Mouse (Mus musculus): Measurements from ENCODE around the gene Hrc. TPM values are rescaled to one million over a fixed set of nuclear protein-coding genes. Genes with fewer than 3 reads are reported as not detected.

Gene Hrc
- total and polyA plus RNA-seq, 3 experiments, result 0.22 TPM; not detected in 2

DNA sequence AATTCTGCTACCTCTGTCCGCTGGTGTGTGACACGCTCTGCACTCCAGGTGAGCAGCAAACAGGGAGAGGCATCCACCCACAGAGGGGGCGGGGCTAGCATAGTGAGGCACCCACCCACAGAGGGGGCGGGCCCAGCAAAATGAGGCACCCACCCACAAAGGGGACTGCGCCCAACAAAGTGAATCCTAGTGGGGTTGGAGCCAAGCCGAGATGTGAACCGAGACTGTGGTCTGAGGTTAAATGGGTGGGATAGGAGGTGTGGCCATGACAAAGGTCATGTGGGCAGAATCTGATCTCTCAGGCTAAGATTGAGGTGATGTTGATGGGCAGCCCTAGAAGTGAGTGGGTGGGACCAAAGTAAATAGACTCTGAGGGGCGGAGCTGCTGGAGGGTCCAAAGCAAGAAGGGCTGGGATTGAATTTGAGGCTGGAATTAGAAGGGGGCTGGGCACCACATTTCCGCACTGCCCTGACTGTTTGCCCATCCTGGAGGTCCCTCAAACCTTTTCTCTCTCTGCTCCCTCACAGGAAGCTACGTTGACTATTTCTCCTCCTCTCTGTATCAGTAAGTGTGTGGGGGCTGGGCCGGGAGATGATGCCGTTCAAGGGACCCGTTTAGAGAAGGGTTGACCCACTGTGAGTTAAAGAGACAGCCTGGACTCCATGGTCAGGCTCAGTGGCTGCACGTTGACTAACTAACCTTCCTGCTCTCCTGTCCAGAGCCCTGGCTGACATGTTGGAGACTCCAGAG, 3.2 kb downstream of the Hrc start:
- H3K79me2 ChIP-seq (ENCODE audit: control insufficient read depth, insufficient read depth, low read length, poor library complexity), result peaks cover 1% of the 10 kb centered on the region; the same call in 1 of the 2 replicates
- H3K36me3 ChIP-seq (ENCODE audit: control insufficient read depth in 1 of 2, insufficient read depth in 2 of 2, low read length in 2 of 2), result peaks cover 0 to 5% of the 10 kb centered on the region in 2 experiments; a peak in 1 of 4 replicates
- H3K27ac ChIP-seq (ENCODE audit: control insufficient read depth, low read depth, low read length), result no peak overlapping the region
- peaks cover 6 to 24% of the 10 kb centered on the region in 2 experiments for H3K4me1 ChIP-seq (ENCODE audit: control insufficient read depth in 1 of 2, insufficient read depth in 2 of 2, low read length in 2 of 2)
- H3K4me3 ChIP-seq (ENCODE audit: control insufficient read depth in 1 of 2, insufficient read depth in 1 of 2, low read depth in 2 of 2, low read length in 2 of 2), result peak overlapping the region; percentile 53 to 64; a peak in 2 of 4 replicates
- TF ChIP-seq HCFC1 (IDR thresholded peaks at IDR 0.05; ENCODE audit: low read depth, low read length) (no peak), USF1 (IDR thresholded peaks at IDR 0.05; ENCODE audit: low read depth, low read length) (peak; percentile 46; the same call in 1 of the 2 replicates), NRF1 (IDR thresholded peaks at IDR 0.05; ENCODE audit: insufficient read depth, low read depth, low read length, poor library complexity, severe bottlenecking) (0 out of 2 replicates have a peak, but pooled peaks have one; percentile 10), MXI1 (IDR thresholded peaks at IDR 0.05; ENCODE audit: low read depth, low read length) (0 out of 2 replicates have a peak, but pooled peaks have one; percentile 18), TCF12 (IDR thresholded peaks at IDR 0.05; ENCODE audit: low read depth, low read length) (no peak)
- peak; percentile 56 for DNase-seq (ENCODE audit: low read depth, low spot score)
- no peaks in the 10 kb centered on the region for H3K9me3 ChIP-seq (replicated peaks; ENCODE audit: insufficient read depth, low read length)
- H3K9ac ChIP-seq (ENCODE audit: control insufficient read depth, low read depth, low read length, poor library complexity, severe bottlenecking), result peak overlapping the region; percentile 67; the same call in 1 of the 2 replicates
- no peaks in the 10 kb centered on the region for H3K27me3 ChIP-seq (ENCODE audit: control insufficient read depth in 1 of 2, insufficient read depth in 2 of 2, low read length in 2 of 2)

DNA sequence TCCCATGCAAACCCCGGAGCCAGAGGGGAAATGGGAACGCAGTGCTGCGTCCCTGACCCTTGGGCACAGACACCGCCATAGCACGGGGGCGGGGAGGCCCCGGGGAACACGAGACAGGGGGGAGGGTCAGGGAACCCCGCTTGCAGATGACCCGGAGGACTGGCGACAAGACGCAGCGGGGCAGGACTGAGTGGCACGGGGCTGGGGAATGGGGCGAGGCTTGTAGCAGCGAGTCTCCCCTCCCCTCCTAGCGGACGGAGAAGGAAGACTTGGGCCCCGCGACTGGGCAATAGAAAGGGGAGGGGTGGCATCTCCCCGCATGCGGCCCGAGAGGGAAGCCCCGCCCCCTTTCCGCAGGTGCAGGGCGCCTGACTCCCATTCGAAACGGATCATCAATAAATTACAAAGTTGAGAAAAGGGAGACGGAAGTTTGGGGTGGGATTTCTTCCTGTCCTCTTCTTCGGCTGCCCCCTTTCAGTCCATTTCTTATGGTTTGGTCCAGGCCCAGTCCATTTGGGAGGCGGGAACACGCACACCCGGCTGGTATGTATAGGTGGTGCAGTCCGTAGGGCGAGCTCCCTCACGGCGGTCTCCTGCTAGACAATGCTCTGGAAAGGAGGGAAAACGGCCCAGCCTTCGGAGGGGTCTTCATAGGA, 4.4 kb downstream of the Hrc start:
- peak overlapping the region; percentile 27; the same call in 1 of the 2 replicates for H3K27ac ChIP-seq (ENCODE audit: control insufficient read depth, low read depth, low read length)
- H3K9ac ChIP-seq (ENCODE audit: control insufficient read depth, low read depth, low read length, poor library complexity, severe bottlenecking), result peak overlapping the region; percentile 67
- TF ChIP-seq SMC3 (IDR thresholded peaks at IDR 0.05; ENCODE audit: low read depth, low read length) (no peak), USF1 (IDR thresholded peaks at IDR 0.05; ENCODE audit: low read depth, low read length) (no peak), POLR2A (IDR thresholded peaks at IDR 0.05; ENCODE audit: control insufficient read depth in 1 of 2, insufficient read depth in 1 of 2, low read depth in 1 of 2, low read length in 2 of 2, poor library complexity in 1 of 2) (peak in 1 of 2 experiments; percentile 70; a peak in 2 of 4 replicates), E2F4 (IDR thresholded peaks at IDR 0.05; ENCODE audit: borderline replicate concordance, low read depth, low read length) (peak; percentile 64; the same call in 1 of the 2 replicates), USF2 (IDR thresholded peaks at IDR 0.05; ENCODE audit: borderline replicate concordance in 1 of 2, insufficient read depth in 1 of 2, low read depth in 1 of 2, low read length in 2 of 2) (no peak), MYC (IDR thresholded peaks at IDR 0.05; ENCODE audit: low read depth, low read length) (peak; percentile 56; the same call in 1 of the 2 replicates), POLR2AphosphoS5 (IDR thresholded peaks at IDR 0.05; ENCODE audit: borderline replicate concordance, low read depth, low read length) (no peak), SIN3A (IDR thresholded peaks at IDR 0.05; ENCODE audit: low read length) (peak; percentile 64; the same call in 1 of the 2 replicates), NRF1 (IDR thresholded peaks at IDR 0.05; ENCODE audit: insufficient read depth, low read depth, low read length, poor library complexity, severe bottlenecking) (no peak), ZNF384 (IDR thresholded peaks at IDR 0.05; ENCODE audit: low read depth, low read length) (no peak), CTCF (IDR thresholded peaks at IDR 0.05 in 2 of 3, conservative IDR thresholded peaks at IDR 0.05 in 1 of 3; ENCODE audit: control insufficient read depth in 1 of 3, insufficient read depth in 1 of 3, low read depth in 2 of 3, low read length in 3 of 3, poor library complexity in 1 of 3, severe bottlenecking in 1 of 3) (0 out of 6 replicates have a peak, but pooled peaks of 1 of the 3 experiments have one; percentile 4), RAD21 (IDR thresholded peaks at IDR 0.05; ENCODE audit: low read depth, low read length) (no peak), ELF1 (IDR thresholded peaks at IDR 0.05; ENCODE audit: low read depth, low read length) (no peak), MAX (IDR thresholded peaks at IDR 0.05; ENCODE audit: low read length) (no peak), JUND (IDR thresholded peaks at IDR 0.05; ENCODE audit: low read depth, low read length) (no peak), EP300 (IDR thresholded peaks at IDR 0.05; ENCODE audit: low read depth in 1 of 2, low read length in 2 of 2) (0 out of 4 replicates have a peak, but pooled peaks of 1 of the 2 experiments have one; percentile 12), TBP (IDR thresholded peaks at IDR 0.05; ENCODE audit: low read depth, low read length) (peak; percentile 65), ZMIZ1 (IDR thresholded peaks at IDR 0.05; ENCODE audit: low read depth, low read length) (peak; percentile 56; the same call in 1 of the 2 replicates), CHD1 (IDR thresholded peaks at IDR 0.05; ENCODE audit: low read depth, low read length) (peak; percentile 99), TCF12 (IDR thresholded peaks at IDR 0.05; ENCODE audit: low read depth, low read length) (no peak; the same call in 1 of the 2 replicates), UBTF (IDR thresholded peaks at IDR 0.05; ENCODE audit: borderline replicate concordance, insufficient read depth, low read depth, low read length) (no peak), POLR2AphosphoS2 (IDR thresholded peaks at IDR 0.05; ENCODE audit: low read length) (peak; percentile 72; the same call in 1 of the 2 replicates), KAT2A (conservative IDR thresholded peaks at IDR 0.05; ENCODE audit: low read depth, low read length) (no peak), MEF2A (IDR thresholded peaks at IDR 0.05; ENCODE audit: extremely low read depth, insufficient replicate concordance, low read depth, low read length, poor library complexity, severe bottlenecking) (no peak)

More for the DNA sequence above, 4.4 kb downstream of the Hrc start:
- Histone ChIP-seq H3K79me2 (ENCODE audit: control insufficient read depth, insufficient read depth, low read length, poor library complexity) (no peaks in the 10 kb centered on the region; the same call in 1 of the 2 replicates), H3K4me1 (ENCODE audit: control insufficient read depth in 1 of 2, insufficient read depth in 2 of 2, low read length in 2 of 2) (peaks cover 6 to 24% of the 10 kb centered on the region in 2 experiments), H3K36me3 (ENCODE audit: control insufficient read depth in 1 of 2, insufficient read depth in 2 of 2, low read length in 2 of 2) (peaks cover 0 to 5% of the 10 kb centered on the region in 2 experiments; a peak in 1 of 4 replicates), H3K9me3 (replicated peaks; ENCODE audit: insufficient read depth, low read length) (no peaks in the 10 kb centered on the region), H3K4me3 (ENCODE audit: control insufficient read depth in 1 of 2, insufficient read depth in 1 of 2, low read depth in 2 of 2, low read length in 2 of 2) (peak overlapping the region; percentile 53 to 64), H3K27me3 (ENCODE audit: control insufficient read depth in 1 of 2, insufficient read depth in 2 of 2, low read length in 2 of 2) (no peaks in the 10 kb centered on the region)
- peak; percentile 89 for DNase-seq (ENCODE audit: low read depth, low spot score)
